Mouse (Mus musculus) intestine, postnatal 0 days (tissue): ENCODE measurements around the gene Macrod1. TPM values are rescaled to one million over a fixed set of nuclear protein-coding genes. Genes with fewer than 3 reads are reported as not detected.

ENCODE experiments used
- ATAC-seq: fragments of 200-750 bp; cut with Nextera tagmentation; 2 replicates; pipeline ENCODE4 v1.8.0; 2017; ENCODE audit warnings: mild to moderate bottlenecking, moderate TSS enrichment, moderate library complexity
- H3K27ac ChIP-seq: fragments of 300-500 bp; sonication (generic); 2 replicates; pipeline ENCODE4 v1.5.1; 2014; ENCODE audit warnings: mild to moderate bottlenecking, low read depth, low read length, moderate library complexity
- H3K27me3 ChIP-seq: fragments of 300-500 bp; sonication (generic); replicated peaks from 2 replicates; pipeline ENCODE4 v1.6.1; 2014; ENCODE audit warnings: low read length, mixed read lengths; ENCODE audit not compliant: control insufficient read depth, insufficient read depth
- H3K36me3 ChIP-seq: fragments of 300-500 bp; sonication (generic); 2 replicates; pipeline ENCODE4 v1.6.1; 2014; ENCODE audit warnings: mild to moderate bottlenecking, moderate library complexity; ENCODE audit not compliant: control insufficient read depth, insufficient read depth
- H3K4me1 ChIP-seq: fragments of 300-500 bp; sonication (generic); replicated peaks from 2 replicates; pipeline ENCODE4 v1.6.1; 2014; ENCODE audit warnings: antibody characterized with exemption, low read length, mixed read lengths; ENCODE audit not compliant: control insufficient read depth, insufficient read depth
- H3K4me2 ChIP-seq: fragments of 300-500 bp; sonication (generic); replicated peaks from 2 replicates; pipeline ENCODE4 v1.6.1; 2014; ENCODE audit warnings: low read depth, mild to moderate bottlenecking, moderate library complexity
- H3K4me3 ChIP-seq: fragments of 300-500 bp; sonication (generic); 2 replicates; pipeline ENCODE4 v1.5.1; 2014; ENCODE audit warnings: low read depth, low read length
- H3K9ac ChIP-seq: fragments of 300-500 bp; sonication (generic); 2 replicates; pipeline ENCODE4 v1.6.1; 2014; ENCODE audit warnings: mild to moderate bottlenecking, low read depth, low read length
- H3K9me3 ChIP-seq: fragments of 300-500 bp; sonication (generic); 2 replicates; pipeline ENCODE4 v1.6.1; 2016; ENCODE audit warnings: mixed run types; ENCODE audit not compliant: control insufficient read depth
- CTCF ChIP-seq: sonication (generic); IDR thresholded peaks from 2 replicates; pipeline ENCODE4 v1.5.1; 2016; ENCODE audit warnings: low read depth, mild to moderate bottlenecking, control low read depth, antibody characterized with exemption, moderate library complexity
- WGBS: fragments of 180-500 bp; shearing (Covaris S2); extraction: QIAGEN DNeasy Blood & Tissue Kit; methylation state at CpG from one replicate; pipeline ENCODE4 v1.1.7; 2014; 5-methylcytosine and 5-hydroxymethylcytosine counted together
- polyA plus RNA-seq: library from polyadenylated mRNA; unstranded; fragments of >200 nt; fragmentation: Nextera tagmentation; extraction: Ambion mirVana; gene quantifications from 2 replicates; pipeline ENCODE4 v1.2.1, GENCODE M21; 2015

Gene Macrod1
- polyA plus RNA-seq, 1 experiment from 2014 or later = 15.1 TPM

- peak; percentile 50; the same call in 1 of the 2 replicates for ATAC-seq
- WGBS = 26% methylated on average over 7 of the region's 7 CpGs
These were observed 96.6 kb downstream of the Macrod1 start for GRCm38 (mm10) chr19:7153232-7153631.

GRCm38 (mm10) chr19:7155196-7155595, 98.6 kb downstream of the Macrod1 start:
- peak; percentile 59 for ATAC-seq
- TF ChIP-seq CTCF = no peak
- H3K9ac ChIP-seq = no peak overlapping the region

More at GRCm38 (mm10) chr19:7153232-7153631, 96.6 kb downstream of the Macrod1 start:
- no peak overlapping the region for H3K4me2 ChIP-seq
- H3K9ac ChIP-seq = no peak overlapping the region
- no peaks in the 10 kb centered on the region for H3K36me3 ChIP-seq
- H3K27ac ChIP-seq = no peak overlapping the region
- H3K4me1 ChIP-seq = no peaks in the 10 kb centered on the region
- no peak overlapping the region for H3K4me3 ChIP-seq
- 0 out of 2 replicates have a peak, but pooled peaks cover 6% of the 10 kb centered on the region for H3K27me3 ChIP-seq
- no peak for TF ChIP-seq CTCF
- no peaks in the 10 kb centered on the region for H3K9me3 ChIP-seq

GRCm38 (mm10) chr19:7157734-7158133, 101.1 kb downstream of the Macrod1 start:
- no peak overlapping the region for H3K4me2 ChIP-seq
- H3K27me3 ChIP-seq = 0 out of 2 replicates have a peak, but pooled peaks cover 6% of the 10 kb centered on the region
- WGBS = 68% methylated on average over 14 of the region's 14 CpGs
- ATAC-seq = no peak
- no peaks in the 10 kb centered on the region for H3K36me3 ChIP-seq
- H3K27ac ChIP-seq = no peak overlapping the region
- H3K9ac ChIP-seq = no peak overlapping the region
- TF ChIP-seq CTCF = no peak
- no peak overlapping the region for H3K4me3 ChIP-seq
- H3K9me3 ChIP-seq = no peaks in the 10 kb centered on the region
- H3K4me1 ChIP-seq = no peaks in the 10 kb centered on the region

More at GRCm38 (mm10) chr19:7155196-7155595, 98.6 kb downstream of the Macrod1 start:
- H3K9me3 ChIP-seq = no peaks in the 10 kb centered on the region
- no peaks in the 10 kb centered on the region for H3K36me3 ChIP-seq
- 70% methylated on average over 6 of the region's 6 CpGs for WGBS
- H3K27me3 ChIP-seq = 0 out of 2 replicates have a peak, but pooled peaks cover 6% of the 10 kb centered on the region
- H3K27ac ChIP-seq = no peak overlapping the region
- H3K4me3 ChIP-seq = no peak overlapping the region
- no peak overlapping the region for H3K4me2 ChIP-seq
- no peaks in the 10 kb centered on the region for H3K4me1 ChIP-seq

- Histone ChIP-seq H3K4me1 (no peaks in the 10 kb centered on the region), H3K9ac (no peak overlapping the region), H3K27ac (no peak overlapping the region), H3K36me3 (no peaks in the 10 kb centered on the region), H3K4me2 (no peak overlapping the region), H3K9me3 (no peaks in the 10 kb centered on the region), H3K4me3 (no peak overlapping the region), H3K27me3 (peaks cover 22% of the 10 kb centered on the region)
- TF ChIP-seq CTCF = peak; percentile 91
- WGBS = 33% methylated on average over 14 of the region's 14 CpGs
- ATAC-seq = no peak
These were observed 103.7 kb downstream of the Macrod1 start for GRCm38 (mm10) chr19:7160151-7160906.

GRCm38 (mm10) chr19:7161064-7161463, 104.5 kb downstream of the Macrod1 start:
- Histone ChIP-seq H3K27me3 (peaks cover 29% of the 10 kb centered on the region), H3K9ac (no peak overlapping the region), H3K36me3 (no peaks in the 10 kb centered on the region), H3K4me2 (no peak overlapping the region), H3K9me3 (no peaks in the 10 kb centered on the region), H3K4me3 (no peak overlapping the region), H3K27ac (no peak overlapping the region), H3K4me1 (no peaks in the 10 kb centered on the region)
- no peak for TF ChIP-seq CTCF
- WGBS = 84% methylated on average over 3 of the region's 3 CpGs
- no peak for ATAC-seq

- WGBS = 54% methylated on average over 6 of the region's 6 CpGs
- no peak overlapping the region for H3K4me3 ChIP-seq
- no peak for TF ChIP-seq CTCF
- no peaks in the 10 kb centered on the region for H3K4me1 ChIP-seq
- no peak overlapping the region for H3K27ac ChIP-seq
- ATAC-seq = no peak
- H3K36me3 ChIP-seq = no peaks in the 10 kb centered on the region
- peak overlapping the region; percentile 99; the same call in 1 of the 2 replicates for H3K4me2 ChIP-seq
- H3K9me3 ChIP-seq = no peaks in the 10 kb centered on the region
- peaks cover 40% of the 10 kb centered on the region for H3K27me3 ChIP-seq
- no peak overlapping the region for H3K9ac ChIP-seq
These were observed 107.6 kb downstream of the Macrod1 start for GRCm38 (mm10) chr19:7164238-7164637.
